Mouse (Mus musculus) right cerebral cortex, postnatal 36 days (tissue): ENCODE data around the gene Rps27a.

ENCODE experiments used
- DNase-seq, 2 experiments: peaks; one replicate each; pipeline ENCODE4 v3.0.0; 2022; ENCODE audit warnings: low spot score in 2 of 2, mixed read lengths in 1 of 2

Rps27a gene

DNA sequence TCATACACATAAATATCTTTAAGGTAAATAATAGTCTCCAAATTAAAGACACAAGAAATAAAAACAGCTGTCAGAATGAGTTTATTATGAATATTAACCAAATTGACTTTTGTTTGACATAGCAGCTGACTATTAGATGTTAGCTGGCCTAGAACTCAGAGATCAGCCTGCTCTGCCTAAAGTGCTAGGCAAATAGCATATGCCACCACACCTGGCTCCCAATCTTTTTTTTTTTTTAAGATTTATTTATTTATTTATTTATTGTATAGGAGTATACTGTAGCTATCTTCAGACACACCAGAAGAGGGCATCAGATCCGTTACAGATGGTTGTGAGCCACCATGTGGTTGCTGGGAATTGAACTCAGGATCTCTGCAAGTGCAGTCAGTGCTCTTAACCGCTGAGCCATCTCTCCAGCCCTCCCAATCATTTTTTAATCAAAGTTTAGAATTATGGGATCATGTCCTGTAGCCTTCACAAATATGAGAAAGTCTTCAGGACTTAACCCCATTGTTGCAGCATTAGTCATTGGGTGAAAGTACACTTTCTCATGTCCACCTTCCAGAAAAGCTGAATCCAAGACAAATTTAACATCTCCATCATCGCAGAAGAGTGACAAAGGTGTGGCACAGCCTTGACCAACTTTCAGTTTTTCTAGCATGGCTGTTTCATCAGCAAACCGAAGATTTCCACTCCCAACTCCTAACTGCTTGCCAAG lies 34.9 kb downstream of the Rps27a start:
- DNase-seq: no peak

DNA sequence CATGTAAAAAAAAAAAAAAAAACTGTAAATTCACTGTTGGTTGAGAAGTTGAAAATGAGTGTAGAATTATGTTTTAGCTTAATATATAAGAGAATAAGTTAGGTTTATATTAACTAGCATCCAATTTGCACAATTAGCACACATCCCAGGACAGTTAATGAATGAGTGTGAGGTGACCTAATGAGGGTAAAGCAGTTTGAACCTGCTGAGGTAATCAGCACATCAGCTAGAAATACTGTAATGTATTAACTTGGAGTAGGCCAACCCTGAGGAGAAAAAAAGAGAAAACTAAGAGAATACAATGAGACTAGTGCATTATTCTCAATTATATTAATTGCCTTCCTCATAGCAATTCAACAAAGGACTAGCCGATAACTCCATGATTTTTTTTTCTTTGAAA lies 38.5 kb downstream of the Rps27a start:
- DNase-seq: no peak

DNA sequence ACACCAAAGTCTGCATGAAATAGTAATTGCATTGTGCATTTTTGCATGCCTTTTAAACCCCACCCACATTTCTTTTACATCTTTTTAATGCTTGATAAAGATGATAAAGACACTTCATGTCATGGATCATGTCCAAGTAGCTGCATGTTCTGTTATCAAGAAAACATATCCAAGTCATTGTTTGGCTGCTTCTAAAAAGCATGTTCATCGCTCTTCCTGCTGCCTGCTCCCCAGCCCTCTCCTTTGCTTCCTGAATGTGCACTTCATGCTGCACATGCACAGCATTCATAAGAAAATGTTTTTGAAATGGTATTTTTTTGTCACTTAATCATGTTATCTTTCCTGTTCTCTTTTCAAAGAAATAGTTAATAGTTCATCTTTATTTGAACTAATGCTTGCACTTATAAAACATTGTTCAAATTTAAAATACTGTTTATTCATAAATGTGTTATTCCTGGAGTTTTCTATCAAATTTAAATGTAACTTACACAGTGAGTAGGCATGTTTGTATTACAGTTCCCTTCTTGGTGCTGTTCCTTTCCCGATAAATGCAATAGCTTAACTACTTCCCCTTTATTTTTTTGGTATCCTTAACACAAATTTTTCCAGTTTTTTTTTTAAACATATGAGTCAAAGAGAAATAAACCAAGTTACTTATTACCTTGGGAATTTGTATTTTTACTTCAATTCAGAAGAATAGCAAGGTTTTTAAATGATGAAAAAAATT lies 42.8 kb downstream of the Rps27a start:
- no peak for DNase-seq

DNA sequence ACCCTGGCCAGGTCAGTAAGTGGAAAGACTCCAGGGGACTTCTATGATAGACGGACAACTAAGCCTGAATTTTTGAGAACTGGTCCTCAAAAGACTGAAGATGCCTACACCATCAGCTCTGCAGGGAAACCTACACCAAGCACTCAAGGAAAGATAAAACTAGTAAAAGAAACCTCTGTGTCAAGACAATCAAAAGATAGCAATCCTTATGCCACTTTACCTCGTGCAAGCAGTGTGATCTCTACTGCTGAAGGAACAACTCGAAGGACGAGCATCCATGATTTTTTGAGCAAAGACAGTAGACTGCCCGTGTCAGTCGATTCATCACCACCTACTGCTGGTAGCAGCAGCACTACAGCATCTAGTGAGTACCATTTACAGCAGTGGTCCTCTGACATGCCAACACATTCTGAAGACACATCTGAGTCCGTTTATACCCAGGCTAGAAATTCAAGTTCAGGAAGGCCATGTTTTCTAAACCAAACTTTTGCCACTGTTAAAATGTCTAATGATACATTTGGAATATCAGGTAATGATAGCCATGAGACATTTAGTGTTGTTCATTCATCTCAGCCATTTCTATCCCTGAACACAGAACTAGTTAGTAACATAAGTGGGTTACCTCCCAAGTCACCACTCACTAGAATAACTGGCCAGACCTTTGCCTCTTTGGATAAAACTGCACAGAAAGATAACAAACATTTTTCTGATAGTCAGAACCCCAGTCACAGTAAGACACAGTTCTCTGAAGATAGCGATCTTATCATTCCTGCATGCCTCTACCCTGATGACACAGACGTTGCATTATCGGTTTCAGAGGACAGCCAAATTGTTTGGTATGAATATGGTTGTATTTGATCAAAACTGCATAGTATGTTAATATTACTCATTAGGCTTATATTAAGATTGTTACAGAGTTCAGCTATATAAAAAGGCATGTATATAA lies 43.7 kb downstream of the Rps27a start:
- DNase-seq: no peak

DNA sequence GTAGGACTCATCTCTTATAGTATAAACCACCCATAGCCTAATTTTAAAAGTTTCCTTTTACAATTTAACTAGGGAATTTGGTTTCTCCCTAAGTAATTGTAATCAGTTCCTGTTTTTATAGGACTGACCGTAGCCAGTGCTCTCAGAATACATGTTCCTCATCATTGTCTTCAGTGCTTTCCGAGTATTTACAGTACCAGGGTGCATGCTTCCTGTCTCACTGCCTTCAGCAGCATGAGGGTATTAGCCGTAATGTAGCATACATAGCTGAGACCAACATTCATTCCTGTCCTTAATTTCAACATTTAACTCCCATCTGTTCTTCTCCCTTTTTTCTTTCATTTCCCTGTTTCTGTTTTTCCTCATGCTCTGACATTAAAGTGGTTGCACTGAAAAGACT lies 50.9 kb downstream of the Rps27a start:
- DNase-seq: no peak
